Comparison of ENCODE assay signal across 26 mouse cellular contexts in the genomic region with DNA sequence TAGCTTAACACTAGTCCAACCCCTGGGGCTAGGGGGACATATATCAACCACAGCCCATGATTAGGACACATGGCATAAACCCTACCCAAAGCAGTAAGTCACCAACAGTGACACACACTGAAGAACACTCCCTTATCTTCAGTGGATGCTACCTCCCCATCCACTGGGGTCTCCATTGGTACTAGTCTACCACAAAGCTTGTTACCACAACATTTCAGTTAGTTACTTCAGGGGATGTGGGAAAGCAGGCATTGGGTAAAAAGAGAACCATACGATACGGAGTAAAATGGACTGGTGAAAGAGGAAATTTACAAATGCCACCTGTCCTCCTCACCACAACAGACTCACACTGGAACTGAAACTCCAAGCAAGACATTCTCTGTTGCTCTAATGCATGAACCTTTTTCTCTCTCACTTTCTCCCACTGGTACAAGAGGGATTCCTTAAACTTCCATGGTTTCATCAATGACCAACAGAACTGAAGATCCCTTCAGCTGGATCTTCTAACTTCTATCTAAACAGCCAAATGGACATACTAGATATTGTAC. TPM values are rescaled to one million over a fixed set of nuclear protein-coding genes. Genes with fewer than 3 reads are reported as not detected.
DNase-seq lines count a peak whose midpoint lies in the region; ATAC-seq and TF ChIP-seq lines count a peak whose summit lies in the region.
"Had no signal": no experiment of that assay in that cellular context is flagged by ENCODE, and none has a peak within 500 bp of the region (broad histone marks: within the 10 kb centered on the region; RNA-seq: fewer than 3 reads in every experiment).

No protein-coding gene starts in this region.

- H3K36me3 ChIP-seq in liver, postnatal 0 days (replicated peaks; ENCODE audit: insufficient read depth, low read length): peaks cover 22% of the 10 kb centered on the region
- peaks cover 10% of the 10 kb centered on the region; the same call in 1 of the 2 replicates for H3K36me3 ChIP-seq in liver, embryonic 11.5 days (ENCODE audit: control insufficient read depth, insufficient read depth, low read length)
- H3K36me3 ChIP-seq in CH12.LX (replicated peaks in 1 of 2; ENCODE audit: control insufficient read depth in 1 of 2, insufficient read depth in 1 of 2, low read length in 1 of 2): peaks cover 23 to 51% of the 10 kb centered on the region in 2 experiments

- H3K9ac ChIP-seq in liver, postnatal 0 days (replicated peaks): no peak overlapping the region
- no peak overlapping the region for H3K9ac ChIP-seq in liver, embryonic 11.5 days (ENCODE audit: low read depth, low read length)
- H3K9ac ChIP-seq in CH12.LX (ENCODE audit: insufficient read depth, low read depth): no peak overlapping the region
- H3K9ac ChIP-seq: embryonic facial prominence, embryonic 15.5 days; forebrain, embryonic 15.5 days; heart, embryonic 15.5 days; hindbrain, embryonic 15.5 days had no signal

- TF ChIP-seq POLR2A in CH12.LX (IDR thresholded peaks at IDR 0.05; ENCODE audit: low read depth, low read length): no peak

- ATAC-seq in liver, postnatal 0 days: no peak; the same call in 1 of the 2 replicates
- ATAC-seq in liver, embryonic 11.5 days (replicated peaks; ENCODE audit: low FRiP score): no peak
- ATAC-seq in hematopoietic stem cell, adult 5-6 weeks (replicated peaks in 1 of 2; ENCODE audit: insufficient read depth in 1 of 2, low FRiP score in 2 of 2, low TSS enrichment in 1 of 2, low read depth in 1 of 2, poor library complexity in 2 of 2, severe bottlenecking in 2 of 2): peak; percentile 9 to 37; a peak in 2 of 4 replicates
- ATAC-seq: CD4-positive, CD25-positive, alpha-beta regulatory T cell, adult 4 months; forebrain, embryonic 15.5 days had no signal

- H3K4me3 ChIP-seq in liver, postnatal 0 days (ENCODE audit: low read depth, low read length): no peak overlapping the region
- no peak overlapping the region for H3K4me3 ChIP-seq in liver, embryonic 11.5 days (ENCODE audit: low read depth, low read length)
- H3K4me3 ChIP-seq in CH12.LX (replicated peaks in 1 of 3; ENCODE audit: low read depth in 2 of 3, low read length in 2 of 3, poor library complexity in 1 of 3): no peak overlapping the region
- H3K4me3 ChIP-seq: embryonic facial prominence, embryonic 15.5 days; erythroblast, embryonic 14.5 days; forebrain, embryonic 10.5 days; forebrain, embryonic 15.5 days; heart, adult 2 months; heart, embryonic 15.5 days; hindbrain, embryonic 15.5 days had no signal

- H3K27ac ChIP-seq in liver, postnatal 0 days (ENCODE audit: low read depth): peak overlapping the region; percentile 50
- no peak overlapping the region for H3K27ac ChIP-seq in liver, embryonic 11.5 days (ENCODE audit: low read depth, low read length)
- H3K27ac ChIP-seq in CH12.LX (ENCODE audit: insufficient read depth, low read depth): no peak overlapping the region
- H3K27ac ChIP-seq: embryonic facial prominence, embryonic 15.5 days; forebrain, embryonic 10.5 days; forebrain, embryonic 15.5 days; heart, adult 2 months; heart, embryonic 15.5 days; hindbrain, embryonic 15.5 days had no signal

- TF ChIP-seq EP300 in liver, postnatal 0 days (IDR thresholded peaks at IDR 0.05; ENCODE audit: low read depth): no peak
- TF ChIP-seq EP300 in CH12.LX (IDR thresholded peaks at IDR 0.05; ENCODE audit: low read length): peak; percentile 91

- in situ Hi-C loops in CH12.LX (cut with MboI; ENCODE audit: low pct_ligation_motif_present, low pct_unique_long_range_greater_than_20kb, low sequenced_read_pairs): no loop called here

- no peaks in the 10 kb centered on the region for H3K9me3 ChIP-seq in liver, postnatal 0 days (ENCODE audit: low read length)
- H3K9me3 ChIP-seq in liver, embryonic 11.5 days (ENCODE audit: control insufficient read depth, low read length): no peaks in the 10 kb centered on the region
- no peaks in the 10 kb centered on the region for H3K9me3 ChIP-seq in CH12.LX (replicated peaks; ENCODE audit: low read length)
- H3K9me3 ChIP-seq: embryonic facial prominence, embryonic 15.5 days; forebrain, embryonic 10.5 days; forebrain, embryonic 15.5 days; heart, embryonic 15.5 days; hindbrain, embryonic 15.5 days had no signal

- no peak for DNase-seq in liver, postnatal 0 days
- DNase-seq in liver, embryonic 11.5 days (ENCODE audit: low spot score): no peak
- peak; percentile 39 for DNase-seq in CH12.LX (ENCODE audit: extremely low read depth)
- no peak for DNase-seq in cerebellum, adult 18-20 months
- no peak for DNase-seq in thymus, postnatal 36 days
- DNase-seq: adrenal gland, postnatal 10 days; B cell, adult 2 months; cerebellum, adult 2 months; cerebellum, postnatal 10 days; embryo, embryonic 11 days; gastrocnemius, postnatal 10 days; heart, adult 2 months; heart, postnatal 14 days had no signal

- no peaks in the 10 kb centered on the region for H3K79me2 ChIP-seq in CH12.LX (replicated peaks; ENCODE audit: control insufficient read depth, extremely low read depth, insufficient read depth, poor library complexity, severe bottlenecking)

- WGBS in liver, postnatal 0 days (ENCODE audit: insufficient replicate concordance): 34% methylated on average over 2 of the region's 2 CpGs
- WGBS in liver, embryonic 11.5 days: 96% methylated on average over 2 of the region's 2 CpGs

- no peaks in the 10 kb centered on the region for H3K27me3 ChIP-seq in liver, postnatal 0 days (ENCODE audit: insufficient read depth, low read length)
- H3K27me3 ChIP-seq in liver, embryonic 11.5 days (replicated peaks; ENCODE audit: control insufficient read depth, insufficient read depth, low read length): no peaks in the 10 kb centered on the region
- H3K27me3 ChIP-seq in CH12.LX (replicated peaks): no peaks in the 10 kb centered on the region
- H3K27me3 ChIP-seq: embryonic facial prominence, embryonic 15.5 days; forebrain, embryonic 15.5 days; heart, embryonic 15.5 days; hindbrain, embryonic 15.5 days had no signal

- no peak for TF ChIP-seq CTCF in liver, postnatal 0 days (IDR thresholded peaks at IDR 0.05; ENCODE audit: low read depth)
- no peak for TF ChIP-seq CTCF in CH12.LX (conservative IDR thresholded peaks at IDR 0.05 in 1 of 2, IDR thresholded peaks at IDR 0.05 in 1 of 2; ENCODE audit: low read depth in 2 of 2, low read length in 2 of 2)

- peaks cover 30% of the 10 kb centered on the region for H3K4me1 ChIP-seq in liver, postnatal 0 days (ENCODE audit: insufficient read depth)
- no peaks in the 10 kb centered on the region for H3K4me1 ChIP-seq in liver, embryonic 11.5 days (replicated peaks; ENCODE audit: control insufficient read depth, insufficient read depth, low read length)
- H3K4me1 ChIP-seq in CH12.LX (ENCODE audit: control insufficient read depth in 1 of 2, insufficient read depth in 2 of 2): peaks cover 14 to 55% of the 10 kb centered on the region in 2 experiments
- H3K4me1 ChIP-seq: heart, embryonic 15.5 days had no signal

- TF ChIP-seq RAD21 in CH12.LX (IDR thresholded peaks at IDR 0.05; ENCODE audit: low read depth, low read length): no peak

- H3K4me2 ChIP-seq in liver, postnatal 0 days (ENCODE audit: low read depth, low read length): no peak overlapping the region
- no peak overlapping the region for H3K4me2 ChIP-seq in liver, embryonic 11.5 days
- H3K4me2 ChIP-seq in CH12.LX (ENCODE audit: insufficient read depth, low read depth, poor library complexity, severe bottlenecking): no peak overlapping the region
- H3K4me2 ChIP-seq: embryonic facial prominence, embryonic 15.5 days; forebrain, embryonic 15.5 days; heart, embryonic 11.5 days; heart, embryonic 15.5 days; hindbrain, embryonic 15.5 days had no signal

- dilution Hi-C loops in CH12.LX (cut with MboI; ENCODE audit: extremely low pct_ligation_motif_present, extremely low pct_unique_long_range_greater_than_20kb, low sequenced_read_pairs): no loop called here

TF ChIP-seq in CH12.LX, 34 proteins besides CTCF, POLR2A, EP300 and RAD21:
- TF ChIP-seq JUND (conservative IDR thresholded peaks at IDR 0.05; ENCODE audit: low read depth, low read length) (0 out of 2 replicates have a peak, but pooled peaks have one; percentile 28), TCF12 (IDR thresholded peaks at IDR 0.05; ENCODE audit: low read depth, low read length) (peak; percentile 51; the same call in 1 of the 2 replicates), IRF4 (IDR thresholded peaks at IDR 0.05; ENCODE audit: low read depth, low read length) (peak; percentile 78), JUN (IDR thresholded peaks at IDR 0.05; ENCODE audit: insufficient read depth, low read depth, low read length) (peak; percentile 37; the same call in 1 of the 2 replicates), MAFK (IDR thresholded peaks at IDR 0.05; ENCODE audit: insufficient replicate concordance, low read length) (0 out of 2 replicates have a peak, but pooled peaks have one; percentile 36), MAX (IDR thresholded peaks at IDR 0.05; ENCODE audit: low read length) (no peak), ETS1 (conservative IDR thresholded peaks at IDR 0.05; ENCODE audit: low read depth, low read length) (0 out of 2 replicates have a peak, but pooled peaks have one; percentile 30), USF1 (IDR thresholded peaks at IDR 0.05; ENCODE audit: low read depth, low read length) (no peak), SMC3 (IDR thresholded peaks at IDR 0.05; ENCODE audit: low read depth, low read length) (no peak)

RNA-seq across cellular contexts. Expression of gene Tmed3, which starts 3.9 kb away (rescaled TPM):
- polyA plus RNA-seq in liver, postnatal 0 days (2015; fragmentation: Nextera tagmentation; extraction: Ambion mirVana): 32.3 and 33.4 TPM in 2 replicates
- 62.9 and 63.7 TPM in 2 replicates for polyA plus RNA-seq in liver, embryonic 11.5 days (2014; fragmentation: Nextera tagmentation; extraction: Ambion mirVana)
- 71.5 and 84.0 TPM in 2 replicates for total RNA-seq in CH12.LX (2012; rRNA removed)
- 76.9 and 80.9 TPM in 2 replicates for total RNA-seq in CH12.LX (2014; rRNA removed)
- 55.0 and 55.4 TPM in 2 replicates for polyA plus RNA-seq in CH12.LX (2012; ENCODE audit: insufficient read length, low read depth)
- 79.0 and 101 TPM in 2 replicates for total RNA-seq in hematopoietic stem cell, adult 5-6 weeks (2017)

RNA-seq across cellular contexts. Expression of gene Ankrd34c, which starts 37.3 kb away (rescaled TPM):
- polyA plus RNA-seq in liver, postnatal 0 days (2015; fragmentation: Nextera tagmentation; extraction: Ambion mirVana): not detected in 2 replicates
- polyA plus RNA-seq in liver, embryonic 11.5 days (2014; fragmentation: Nextera tagmentation; extraction: Ambion mirVana): not detected in 2 replicates
- total RNA-seq in CH12.LX (2012; rRNA removed): not detected in 2 replicates
- total RNA-seq in CH12.LX (2014; rRNA removed): not detected in 2 replicates
- not detected in 2 replicates for polyA plus RNA-seq in CH12.LX (2012; ENCODE audit: insufficient read length, low read depth)
- total RNA-seq in hematopoietic stem cell, adult 5-6 weeks (2017): not detected in 2 replicates
- total RNA-seq: adrenal gland, postnatal 10 days; adrenal gland, postnatal 4 days; gastrocnemius, postnatal 10 days; gastrocnemius, postnatal 4 days; heart, adult 2 months; heart, postnatal 14 days; MEL had no signal
- polyA plus RNA-seq: CD4-positive, CD25-positive, alpha-beta regulatory T cell, adult 4 months; embryonic facial prominence, embryonic 15.5 days; erythroblast, embryonic 14.5 days; forebrain, embryonic 10.5 days; heart, adult 2 months; heart, embryonic 11.5 days; heart, embryonic 15.5 days; hindbrain, embryonic 11.5 days had no signal

Comparison
In these comparisons a context has a peak if more than half of its experiments do, and no peak if none do; other contexts are left out.
1. ATAC-seq: peak in hematopoietic stem cell, adult 5-6 weeks (2 of 2); none in liver, postnatal 0 days (single experiment) and liver, embryonic 11.5 days (single experiment).